Mouse (Mus musculus) testis, adult 2 months (tissue): ENCODE data around the gene Cyp4f16. TPM values are rescaled to one million over a fixed set of nuclear protein-coding genes. Genes with fewer than 3 reads are reported as not detected.
A peak's percentile ranks its signal among the peaks of the same experiment; 100 is the strongest.
"Not testable (repeated sequence)": the region's sequence is repeated elsewhere in the genome, so short reads cannot be mapped to it uniquely, and the experiment has no call there.

Source experiments
- H3K27ac ChIP-seq: fragments of 200-500 bp; 2 replicates; pipeline ENCODE4 v1.5.1; 2012; ENCODE audit warnings: low read depth, low read length; ENCODE audit not compliant: control insufficient read depth, insufficient read depth
- H3K27me3 ChIP-seq: fragments of 200-500 bp; 2 replicates; pipeline ENCODE4 v1.6.1; 2012; ENCODE audit warnings: mild to moderate bottlenecking, low read length, moderate library complexity; ENCODE audit not compliant: control insufficient read depth, insufficient read depth
- H3K36me3 ChIP-seq: fragments of 200-500 bp; 2 replicates; pipeline ENCODE4 v1.6.1; 2012; ENCODE audit warnings: mild to moderate bottlenecking, low read length; ENCODE audit not compliant: control insufficient read depth, insufficient read depth
- H3K4me1 ChIP-seq: fragments of 200-500 bp; 2 replicates; pipeline ENCODE4 v1.6.1; 2012; ENCODE audit warnings: low read length; ENCODE audit not compliant: control insufficient read depth, insufficient read depth
- H3K4me3 ChIP-seq: fragments of 200-500 bp; 2 replicates; pipeline ENCODE4 v1.5.1; 2012; ENCODE audit warnings: low read depth, mild to moderate bottlenecking, low read length, moderate library complexity, mixed read lengths; ENCODE audit not compliant: control insufficient read depth
- CTCF ChIP-seq: fragments of 200-500 bp; IDR thresholded peaks from 2 replicates; pipeline ENCODE4 v1.5.1; 2012; ENCODE audit warnings: low read depth, mild to moderate bottlenecking, inconsistent platforms, low read length, moderate library complexity; ENCODE audit not compliant: control insufficient read depth, insufficient read depth, insufficient replicate concordance
- POLR2A ChIP-seq: fragments of 200-500 bp; IDR thresholded peaks from 2 replicates; pipeline ENCODE4 v1.6.1; 2012; ENCODE audit warnings: low read depth, mild to moderate bottlenecking, inconsistent platforms, low read length, moderate library complexity; ENCODE audit not compliant: control insufficient read depth
- polyA plus RNA-seq: library from polyadenylated mRNA; depleted of rRNA; stranded (reverse); fragments of >200 nt; gene quantifications from 2 replicates; pipeline ENCODE4 v1.2.3, GENCODE M21; 2012; rRNA removed

Cyp4f16 gene
- 0.73 and 1.1 TPM in 2 replicates for polyA plus RNA-seq

DNA sequence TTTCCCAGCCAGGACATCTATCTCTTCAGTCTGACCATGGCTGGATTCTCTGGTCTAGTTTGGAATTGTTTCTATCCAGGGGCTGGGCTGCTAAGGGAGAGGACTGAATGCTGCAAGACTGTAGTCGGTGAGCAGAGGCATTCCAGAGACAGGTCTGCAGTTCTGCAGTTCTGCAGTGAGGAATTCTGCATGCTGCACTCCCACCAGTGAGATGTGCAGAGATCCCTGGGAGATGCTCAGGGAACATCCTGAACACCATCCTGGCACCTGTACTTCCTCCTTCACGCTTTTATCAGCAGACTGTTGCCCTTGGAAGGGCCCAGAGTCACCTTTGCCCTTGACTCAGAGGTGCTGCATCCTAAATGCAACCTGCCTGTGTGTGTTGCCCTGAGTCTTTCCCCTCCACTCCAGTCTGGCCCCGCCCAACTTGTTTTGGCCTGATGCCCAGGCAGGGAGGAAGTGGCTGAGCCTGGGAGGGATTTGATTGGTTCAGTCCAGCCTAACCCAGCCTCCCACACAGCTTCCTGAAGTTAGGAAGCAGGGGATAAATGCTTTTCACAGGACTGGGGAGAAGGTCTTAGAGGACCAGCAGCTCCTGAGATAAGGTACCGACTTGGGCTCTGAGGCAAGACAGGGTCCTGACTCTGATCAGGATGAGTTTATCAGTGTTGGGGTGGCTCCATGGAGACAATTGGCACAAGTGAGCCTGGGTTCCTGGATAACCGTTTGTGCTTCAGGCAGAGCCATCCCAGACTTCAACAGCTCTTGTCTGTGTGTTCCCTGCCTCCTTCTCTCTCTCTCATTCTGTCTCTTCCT is at the start of gene Cyp4f16:
Gene Cyp4f16 (plus strand): TSS at position 508 of the 816 bp plus-strand sequence.
- not testable (repeated sequence) for H3K36me3 ChIP-seq, H3K27me3 ChIP-seq, H3K27ac ChIP-seq, H3K4me1 ChIP-seq
- H3K4me3 ChIP-seq = peak within 1 kb of the TSS; percentile 40

DNA sequence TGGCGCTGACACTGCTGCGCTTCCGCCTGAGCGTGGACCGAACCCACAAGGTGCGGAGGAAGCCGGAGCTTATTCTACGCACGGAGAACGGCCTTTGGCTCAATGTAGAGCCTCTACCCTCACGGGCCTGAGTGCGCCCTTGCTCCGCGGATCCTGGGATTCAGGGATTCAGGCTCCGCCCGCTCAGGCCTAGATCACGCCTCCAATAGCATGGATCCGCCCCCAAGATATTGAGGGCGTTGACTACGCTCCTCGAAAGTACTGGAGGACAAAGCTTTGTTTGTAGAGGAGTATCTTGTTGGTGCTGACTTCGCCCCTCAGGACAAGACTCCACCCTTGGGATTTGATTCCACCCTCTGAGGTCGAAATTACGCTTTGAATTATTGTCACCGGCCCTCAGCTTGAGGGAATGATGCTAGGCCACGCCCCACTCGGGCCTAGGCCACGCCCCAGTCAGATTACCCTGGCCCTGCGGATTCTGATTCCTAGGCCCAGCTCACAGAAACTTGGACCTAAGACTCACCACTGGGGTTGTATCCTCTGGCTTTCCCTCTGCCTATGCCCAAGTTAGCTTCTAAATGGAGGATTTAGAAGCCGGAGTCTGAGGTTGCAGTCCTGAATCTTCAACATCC is 43.9 kb upstream of the Cyp4f16 start:
- TF ChIP-seq POLR2A = 0 out of 2 replicates have a peak, but pooled peaks have one; percentile 12
- TF ChIP-seq CTCF = no peak
- no peak overlapping the region; the same call in 1 of the 2 replicates for H3K27ac ChIP-seq
- peaks cover 12% of the 10 kb centered on the region for H3K4me1 ChIP-seq
- H3K27me3 ChIP-seq = peaks cover 3% of the 10 kb centered on the region; the same call in 1 of the 2 replicates
- peak overlapping the region; percentile 95 for H3K4me3 ChIP-seq
- H3K36me3 ChIP-seq = no peaks in the 10 kb centered on the region

DNA sequence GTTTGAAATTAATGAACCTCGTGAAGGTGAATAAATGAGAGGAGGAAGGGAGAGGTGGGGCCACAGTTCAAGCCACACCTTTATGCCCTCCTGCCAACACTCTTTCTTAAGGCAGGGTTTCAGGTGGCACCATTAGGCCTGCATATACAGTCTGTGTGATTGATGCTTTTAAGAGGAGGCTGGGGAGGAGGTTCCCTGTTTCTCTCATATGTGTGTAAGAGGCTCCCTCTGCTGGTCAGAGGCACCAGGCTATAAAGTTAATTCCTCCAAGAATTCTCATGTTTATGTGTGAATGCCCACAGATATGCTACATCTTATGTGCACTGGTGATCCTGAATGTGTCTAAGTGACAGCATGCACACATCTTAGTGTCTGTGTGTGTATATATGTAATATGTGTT is 41.8 kb upstream of the Cyp4f16 start:
- H3K4me3 ChIP-seq = peak overlapping the region; percentile 95; the same call in 1 of the 2 replicates
- H3K27me3 ChIP-seq = peaks cover 3% of the 10 kb centered on the region; the same call in 1 of the 2 replicates
- TF ChIP-seq POLR2A (no peak), CTCF (no peak)
- no peaks in the 10 kb centered on the region for H3K36me3 ChIP-seq
- no peak overlapping the region for H3K27ac ChIP-seq
- H3K4me1 ChIP-seq = peaks cover 12% of the 10 kb centered on the region

DNA sequence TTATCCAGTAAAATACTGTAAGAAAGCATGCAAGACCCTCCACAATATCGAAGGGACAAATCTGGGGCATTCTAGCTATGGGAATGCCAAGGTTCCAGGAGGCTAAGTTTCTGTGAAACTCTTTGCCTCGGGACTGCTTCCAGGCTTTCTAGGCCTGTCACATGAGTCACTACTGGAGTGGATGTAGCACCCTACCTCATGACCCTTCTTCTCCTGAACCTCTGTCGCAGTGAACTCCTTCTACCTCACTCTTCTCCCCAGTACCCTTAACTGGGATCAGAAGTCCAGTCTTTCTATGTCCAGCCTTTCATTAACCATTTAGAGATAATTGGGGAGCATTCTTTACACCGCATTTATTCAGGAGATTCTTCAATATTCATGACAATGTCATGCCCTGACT is 35.8 kb upstream of the Cyp4f16 start:
- not testable (repeated sequence) for H3K4me3 ChIP-seq, H3K27ac ChIP-seq, H3K4me1 ChIP-seq, H3K27me3 ChIP-seq, H3K36me3 ChIP-seq

DNA sequence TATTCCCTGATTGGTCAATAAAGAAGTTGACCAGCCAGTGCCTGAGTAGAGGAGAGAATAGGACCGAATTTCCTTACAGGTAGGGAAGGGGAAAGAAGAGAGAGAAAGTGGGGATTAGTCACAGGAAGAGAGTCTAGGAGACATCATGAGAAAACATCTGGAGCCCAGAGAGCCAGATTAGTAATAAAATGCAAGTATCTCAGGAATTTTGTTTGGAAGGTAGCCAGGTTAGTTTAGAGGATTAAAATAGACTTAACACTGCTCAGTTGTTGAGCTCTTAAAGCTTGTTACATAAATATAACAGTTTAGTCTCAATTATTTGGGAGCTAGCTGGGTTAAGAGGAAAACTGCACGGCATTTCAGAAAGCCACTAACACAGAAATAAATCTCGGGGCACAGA is 35.3 kb upstream of the Cyp4f16 start:
- Histone ChIP-seq H3K27me3 (no peaks in the 10 kb centered on the region), H3K4me1 (peaks cover 4% of the 10 kb centered on the region), H3K27ac (no peak overlapping the region), H3K36me3 (no peaks in the 10 kb centered on the region), H3K4me3 (no peak overlapping the region)
- TF ChIP-seq POLR2A (no peak), CTCF (no peak)

DNA sequence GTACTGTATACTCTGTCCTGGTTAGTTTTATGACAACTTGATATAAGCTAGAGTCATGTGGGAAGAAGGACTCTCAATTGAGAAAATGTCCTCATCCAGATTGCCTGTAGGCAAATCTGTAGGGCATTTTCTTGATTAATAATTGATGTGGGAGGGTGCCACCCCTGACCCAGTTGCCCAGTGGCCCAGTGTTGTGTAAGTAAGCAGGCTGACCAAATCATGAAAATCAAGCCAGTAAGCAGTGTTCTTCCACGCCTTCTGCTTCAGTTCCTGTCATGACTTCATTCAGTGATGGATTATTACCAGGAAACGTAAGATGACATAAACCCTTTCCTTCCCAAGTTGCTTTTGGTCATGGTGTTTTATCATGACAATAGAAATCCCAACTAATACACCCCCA is 33.2 kb upstream of the Cyp4f16 start:
- no peak overlapping the region for H3K27ac ChIP-seq
- no peaks in the 10 kb centered on the region for H3K27me3 ChIP-seq
- no peak overlapping the region for H3K4me3 ChIP-seq
- no peaks in the 10 kb centered on the region for H3K36me3 ChIP-seq
- TF ChIP-seq POLR2A (no peak), CTCF (no peak)
- H3K4me1 ChIP-seq = peaks cover 7% of the 10 kb centered on the region

DNA sequence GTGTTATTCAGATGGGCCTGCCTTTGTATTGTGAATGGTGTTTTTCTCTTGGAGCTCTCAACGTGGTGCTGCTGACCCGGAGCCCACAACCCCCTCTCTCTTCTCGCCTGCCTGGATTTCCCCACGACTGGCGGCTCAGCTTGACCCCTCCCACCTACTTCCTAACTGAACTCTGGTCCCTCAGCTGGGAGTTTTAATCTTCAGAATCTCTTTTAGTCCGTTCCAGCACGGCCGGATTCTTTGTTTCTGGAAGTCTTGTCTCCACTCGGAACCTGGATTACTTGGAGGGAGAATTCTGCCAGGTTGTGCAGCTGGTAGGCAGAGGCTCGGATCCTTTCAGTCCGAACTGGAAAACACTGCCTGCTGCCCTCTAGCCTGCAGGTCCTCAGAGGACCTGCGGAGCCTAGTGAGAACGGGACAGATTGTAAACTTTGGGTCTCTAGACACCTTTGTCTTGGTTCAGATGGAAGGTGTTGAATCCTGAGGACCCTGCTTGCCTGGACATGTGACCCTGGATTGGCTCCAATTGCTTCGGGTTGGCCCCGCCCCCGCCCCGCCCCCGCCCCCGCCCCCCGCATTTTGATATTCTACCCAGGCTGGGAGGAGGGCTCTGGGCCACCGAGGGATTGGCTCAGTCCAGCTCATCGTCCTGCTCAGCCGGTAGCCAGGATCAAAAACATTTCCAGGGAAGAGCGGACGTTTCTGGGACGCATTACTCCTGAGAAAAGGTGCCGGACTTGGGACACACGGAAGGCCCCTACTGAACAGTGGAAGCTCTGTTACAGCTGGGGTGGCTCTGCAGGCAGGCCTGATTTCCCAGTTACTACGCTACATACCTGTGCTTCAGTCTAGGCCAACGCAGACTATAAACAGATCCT is 30.3 kb upstream of the Cyp4f16 start, which contains the start of gene Cyp4f17:
Gene Cyp4f17 (plus strand): TSS at position 200 of the 878 bp plus-strand sequence.
- Histone ChIP-seq H3K27ac (no peak within 1 kb of the TSS), H3K27me3 (no peaks in the 10 kb centered on the region), H3K4me1 (peaks cover 7% of the 10 kb centered on the region), H3K4me3 (peak within 1 kb of the TSS; percentile 63), H3K36me3 (no peaks in the 10 kb centered on the region)
- TF ChIP-seq CTCF = no peak
- 0 out of 2 replicates have a peak, but pooled peaks have one; percentile 17 for TF ChIP-seq POLR2A
